Mouse (Mus musculus) ES-E14 (cell line): ENCODE results near the gene Adgrv1. TPM values are rescaled to one million over a fixed set of nuclear protein-coding genes. Genes with fewer than 3 reads are reported as not detected.
A peak's percentile ranks its signal among the peaks of the same experiment; 100 is the strongest.
"Not testable (repeated sequence)": the region's sequence is repeated elsewhere in the genome, so short reads cannot be mapped to it uniquely, and the experiment has no call there.

Experiments used
- DNase-seq: peaks from one replicate; pipeline ENCODE4 v3.0.0-alpha.2; 2013; ENCODE audit warnings: low read depth, low spot score
- H3K27ac ChIP-seq: 2 replicates; pipeline ENCODE4 v1.5.1; 2012; ENCODE audit warnings: low read depth, mild to moderate bottlenecking, low read length, moderate library complexity, mixed read lengths; ENCODE audit not compliant: poor library complexity, insufficient read depth, severe bottlenecking
- H3K36me3 ChIP-seq: 2 replicates; pipeline ENCODE4 v1.6.1; 2012; ENCODE audit warnings: mild to moderate bottlenecking, low read length, moderate library complexity, mixed read lengths; ENCODE audit not compliant: control insufficient read depth, poor library complexity, insufficient read depth, severe bottlenecking
- H3K4me1 ChIP-seq, 2 experiments: fragments of 150-350 bp in 1 of 2; sonication (generic) in 1 of 2; 2 replicates each; pipeline ENCODE4 v1.6.1; 2012; ENCODE audit warnings: low read length in 2 of 2, mild to moderate bottlenecking in 1 of 2, mixed read lengths in 1 of 2; ENCODE audit not compliant: control insufficient read depth in 2 of 2, insufficient read depth in 2 of 2, poor library complexity in 1 of 2
- H3K4me3 ChIP-seq, 2 experiments: fragments of 150-350 bp in 1 of 2; sonication (generic) in 1 of 2; 2 replicates each; pipeline ENCODE4 v1.5.1; 2012; ENCODE audit warnings: low read length in 2 of 2, low read depth in 1 of 2, mild to moderate bottlenecking in 1 of 2, mixed read lengths in 1 of 2; ENCODE audit not compliant: insufficient read depth in 1 of 2, poor library complexity in 1 of 2, severe bottlenecking in 1 of 2
- H3K9ac ChIP-seq: 2 replicates; pipeline ENCODE4 v1.6.1; 2012; ENCODE audit warnings: low read depth, mild to moderate bottlenecking, low read length, mixed read lengths; ENCODE audit not compliant: poor library complexity, insufficient read depth, severe bottlenecking
- H3K9me3 ChIP-seq: fragments of 150-350 bp; sonication (generic); 2 replicates; pipeline ENCODE4 v1.6.1; 2012; ENCODE audit warnings: low read depth, mild to moderate bottlenecking, low read length; ENCODE audit not compliant: control insufficient read depth, insufficient read depth
- CHD2 ChIP-seq: IDR thresholded peaks from 2 replicates; pipeline ENCODE4 v1.6.1; 2014; ENCODE audit warnings: mild to moderate bottlenecking, low read depth, low read length, inconsistent platforms
- HCFC1 ChIP-seq: IDR thresholded peaks from 2 replicates; pipeline ENCODE4 v1.6.1; 2012; ENCODE audit warnings: low read length, inconsistent platforms, borderline replicate concordance; ENCODE audit not compliant: insufficient read depth
- MAFK ChIP-seq: IDR thresholded peaks from 2 replicates; pipeline ENCODE4 v1.6.1; 2014; ENCODE audit warnings: mild to moderate bottlenecking, low read depth, low read length, inconsistent platforms; ENCODE audit not compliant: insufficient read depth
- ZC3H11A ChIP-seq: IDR thresholded peaks from 2 replicates; pipeline ENCODE4 v1.6.1; 2012; ENCODE audit warnings: low read depth, mild to moderate bottlenecking, inconsistent platforms, low read length, borderline replicate concordance
- ZNF384 ChIP-seq: IDR thresholded peaks from 2 replicates; pipeline ENCODE4 v1.6.1; 2012; ENCODE audit warnings: low read depth, low read length, inconsistent platforms
- in situ Hi-C, 2 experiments: fragments of 600-800 bp; cut with MboI; formaldehyde crosslinking; loops; one replicate each; pipeline ENCODE4 v1.15.1; 2025; ENCODE audit warnings: low sequenced_read_pairs in 2 of 2, inconsistent platforms in 1 of 2; ENCODE audit not compliant: unreplicated experiment in 2 of 2
- total RNA-seq: library from RNA; depleted of rRNA; stranded (reverse); fragments of 300-350 nt; gene quantifications from 2 replicates; pipeline ENCODE4 v1.2.3, GENCODE M21; 2012

Gene Adgrv1
- total RNA-seq, 1 experiment: 22.0 TPM

DNA sequence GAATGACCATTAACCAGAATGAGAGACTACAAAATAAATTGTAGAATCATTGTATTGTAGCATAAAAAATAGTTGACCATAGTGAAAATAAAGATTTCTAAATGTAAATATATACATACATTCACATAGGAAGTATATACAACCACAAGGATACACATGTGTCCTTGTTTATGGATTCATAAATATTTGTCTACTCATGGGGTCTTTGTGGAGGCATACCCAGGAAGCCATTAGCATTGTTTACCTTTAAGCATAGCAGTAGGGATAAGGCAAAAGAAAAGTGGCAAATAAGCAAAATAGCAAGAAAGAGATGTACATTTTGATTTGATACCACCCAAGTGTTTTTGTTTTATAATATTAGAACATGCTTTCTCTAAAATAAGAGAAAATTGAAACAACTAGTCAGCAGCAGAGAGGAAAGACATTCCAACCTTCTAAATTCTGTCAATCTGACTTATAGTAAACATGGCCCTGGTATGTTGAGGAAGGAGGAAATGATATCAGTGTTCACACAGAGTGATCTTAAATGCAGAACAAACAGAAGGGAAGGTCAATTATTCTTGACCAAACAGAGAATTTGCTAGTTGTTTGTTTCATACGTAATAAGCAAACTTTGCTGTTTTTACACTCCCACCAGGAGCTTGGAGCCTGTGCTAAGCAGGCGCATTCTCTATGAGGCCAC is 354.1 kb downstream of the Adgrv1 start:
- in situ Hi-C loops: no loop called here
- no peaks in the 10 kb centered on the region for H3K4me1 ChIP-seq
- no peak overlapping the region for H3K4me3 ChIP-seq
- DNase-seq: no peak
- TF ChIP-seq ZNF384 (no peak), MAFK (no peak), HCFC1 (no peak), ZC3H11A (no peak), CHD2 (no peak)
- no peaks in the 10 kb centered on the region for H3K36me3 ChIP-seq
- no peaks in the 10 kb centered on the region for H3K9me3 ChIP-seq
- no peak overlapping the region for H3K9ac ChIP-seq
- H3K27ac ChIP-seq: no peak overlapping the region

- Histone ChIP-seq H3K9me3 (no peaks in the 10 kb centered on the region), H3K4me1 (peaks cover 0 to 3% of the 10 kb centered on the region in 2 experiments; a peak in 1 of 4 replicates), H3K27ac (no peak overlapping the region), H3K36me3 (no peaks in the 10 kb centered on the region), H3K4me3 (no peak overlapping the region), H3K9ac (no peak overlapping the region)
- in situ Hi-C loops: no loop called here
- TF ChIP-seq CHD2 (no peak), HCFC1 (no peak), ZC3H11A (no peak), ZNF384 (no peak), MAFK (no peak)
- no peak for DNase-seq
Measured at GRCm38 (mm10) chr13:81273837-81274236, 359.1 kb downstream of the Adgrv1 start.

- no peak for DNase-seq
- TF ChIP-seq ZNF384 (no peak), ZC3H11A (no peak), MAFK (no peak), HCFC1 (no peak), CHD2 (no peak)
- H3K9me3 ChIP-seq: no peaks in the 10 kb centered on the region
- peaks cover 1 to 5% of the 10 kb centered on the region in 2 experiments; a peak in 3 of 4 replicates for H3K4me1 ChIP-seq
- in situ Hi-C loops: no loop called here
- H3K4me3 ChIP-seq: no peak overlapping the region
- no peaks in the 10 kb centered on the region for H3K36me3 ChIP-seq
- no peak overlapping the region for H3K9ac ChIP-seq
- H3K27ac ChIP-seq: no peak overlapping the region
Measured at GRCm38 (mm10) chr13:81270396-81270795, 362.6 kb downstream of the Adgrv1 start.

- TF ChIP-seq HCFC1 (no peak), ZNF384 (no peak), ZC3H11A (no peak), CHD2 (no peak), MAFK (no peak)
Measured at GRCm38 (mm10) chr13:81269056-81269455, 363.9 kb downstream of the Adgrv1 start.

GRCm38 (mm10) chr13:81267489-81267888 is 365.5 kb downstream of the Adgrv1 start:
- H3K27ac ChIP-seq, H3K4me3 ChIP-seq, in situ Hi-C loops, H3K36me3 ChIP-seq, H3K9ac ChIP-seq, H3K4me1 ChIP-seq, H3K9me3 ChIP-seq: not testable (repeated sequence)
- peak; percentile 19 for DNase-seq

More at GRCm38 (mm10) chr13:81269056-81269455, 363.9 kb downstream of the Adgrv1 start:
- Histone ChIP-seq H3K27ac (no peak overlapping the region), H3K9ac (no peak overlapping the region), H3K9me3 (no peaks in the 10 kb centered on the region), H3K4me3 (no peak overlapping the region), H3K36me3 (no peaks in the 10 kb centered on the region), H3K4me1 (peaks cover 1 to 5% of the 10 kb centered on the region in 2 experiments; a peak in 3 of 4 replicates)
- DNase-seq: peak; percentile 16
- in situ Hi-C loops: no loop called here
